Mouse (Mus musculus) C2C12 (cell line): ENCODE results near the gene Pacsin2. TPM values are rescaled to one million over a fixed set of nuclear protein-coding genes. Genes with fewer than 3 reads are reported as not detected.

Source experiments
- H3K27me3 ChIP-seq: one replicate; pipeline ENCODE4 v1.6.1; 2011; ENCODE audit not compliant: control insufficient read depth, insufficient read depth, insufficient read length
- H3K36me3 ChIP-seq: one replicate; pipeline ENCODE4 v1.6.1; 2011; ENCODE audit not compliant: control insufficient read depth, insufficient read depth
- H3K4me3 ChIP-seq: one replicate; pipeline ENCODE4 v1.5.1; 2011; ENCODE audit warnings: mild to moderate bottlenecking, control low read depth; ENCODE audit not compliant: poor library complexity, insufficient read depth, severe bottlenecking
- H3K79me2 ChIP-seq: one replicate; pipeline ENCODE4 v1.6.1; 2011; ENCODE audit not compliant: control insufficient read depth, insufficient read depth
- H3K79me3 ChIP-seq: one replicate; pipeline ENCODE4 v1.6.1; 2011; ENCODE audit warnings: low read depth, control low read depth
- H3ac ChIP-seq: one replicate; pipeline ENCODE3; 2011; ENCODE audit warnings: low read depth; ENCODE audit not compliant: control insufficient read depth, insufficient read length
- CEBPB ChIP-seq: IDR thresholded peaks from one replicate; pipeline ENCODE4 v1.6.1; 2011; ENCODE audit warnings: low read depth, mild to moderate bottlenecking, control low read depth, moderate library complexity
- CTCF ChIP-seq: IDR thresholded peaks from one replicate; pipeline ENCODE4 v1.5.1; 2011; ENCODE audit not compliant: control insufficient read depth, insufficient read depth, insufficient read length
- FOSL1 ChIP-seq: IDR thresholded peaks from one replicate; pipeline ENCODE4 v1.8.0; 2011; ENCODE audit warnings: mild to moderate bottlenecking, low read length; ENCODE audit not compliant: poor library complexity, insufficient read depth, severe bottlenecking
- MAX ChIP-seq: IDR thresholded peaks from one replicate; pipeline ENCODE4 v1.6.1; 2011; ENCODE audit warnings: mild to moderate bottlenecking, control low read depth
- MYOD1 ChIP-seq: IDR thresholded peaks from one replicate; pipeline ENCODE4 v1.6.1; 2011; ENCODE audit warnings: low read depth; ENCODE audit not compliant: control insufficient read depth, insufficient read length
- MYOG ChIP-seq: IDR thresholded peaks from one replicate; pipeline ENCODE4 v1.6.1; 2011; ENCODE audit not compliant: control insufficient read depth, insufficient read length; ENCODE audit errors: extremely low read depth
- USF1 ChIP-seq: IDR thresholded peaks from one replicate; pipeline ENCODE4 v1.6.1; 2011; ENCODE audit warnings: low read depth, mild to moderate bottlenecking, control low read depth, moderate library complexity
- polyA plus RNA-seq: library from polyadenylated mRNA; unstranded; fragments of >200 nt; fragmentation: generic; extraction: Trizol; gene quantifications from one replicate; pipeline ENCODE4 v1.2.1, GENCODE M21; 2012; ENCODE audit warnings: missing spikeins

The Pacsin2 gene
- polyA plus RNA-seq, 1 experiment: 101 TPM

- Histone ChIP-seq H3K79me3 (peaks cover 99% of the 10 kb centered on the region), H3K36me3 (peaks cover 20% of the 10 kb centered on the region), H3K27me3 (no peaks in the 10 kb centered on the region), H3K4me3 (no peak overlapping the region), H3ac (no peak overlapping the region), H3K79me2 (peaks cover 100% of the 10 kb centered on the region)
- TF ChIP-seq MYOG: no peak
- no peak for TF ChIP-seq USF1
- TF ChIP-seq CEBPB: no peak
- TF ChIP-seq FOSL1: no peak
- no peak for TF ChIP-seq MYOD1
- no peak for TF ChIP-seq CTCF
- no peak for TF ChIP-seq MAX
These were observed 14.4 kb downstream of the Pacsin2 start for GRCm38 (mm10) chr15:83450007-83450406.

GRCm38 (mm10) chr15:83448646-83449045 lies 15.8 kb downstream of the Pacsin2 start:
- H3K4me3 ChIP-seq: no peak overlapping the region
- no peaks in the 10 kb centered on the region for H3K27me3 ChIP-seq
- H3K79me3 ChIP-seq: peaks cover 99% of the 10 kb centered on the region
- H3K79me2 ChIP-seq: peaks cover 100% of the 10 kb centered on the region
- peaks cover 20% of the 10 kb centered on the region for H3K36me3 ChIP-seq
- H3ac ChIP-seq: no peak overlapping the region
- TF ChIP-seq USF1 (no peak), MAX (no peak), MYOG (no peak), MYOD1 (no peak), CTCF (no peak), FOSL1 (no peak), CEBPB (no peak)

GRCm38 (mm10) chr15:83447791-83448544 lies 16.4 kb downstream of the Pacsin2 start:
- Histone ChIP-seq H3K27me3 (no peaks in the 10 kb centered on the region), H3K36me3 (peaks cover 15% of the 10 kb centered on the region), H3K79me2 (peaks cover 100% of the 10 kb centered on the region), H3K4me3 (no peak overlapping the region), H3K79me3 (peaks cover 99% of the 10 kb centered on the region), H3ac (no peak overlapping the region)
- no peak for TF ChIP-seq CEBPB
- no peak for TF ChIP-seq USF1
- no peak for TF ChIP-seq CTCF
- no peak for TF ChIP-seq FOSL1
- TF ChIP-seq MYOG: no peak
- TF ChIP-seq MAX: no peak
- TF ChIP-seq MYOD1: no peak

- Histone ChIP-seq H3K4me3 (no peak overlapping the region), H3K36me3 (peaks cover 12% of the 10 kb centered on the region), H3ac (no peak overlapping the region), H3K79me2 (peaks cover 100% of the 10 kb centered on the region), H3K79me3 (peaks cover 99% of the 10 kb centered on the region), H3K27me3 (no peaks in the 10 kb centered on the region)
- TF ChIP-seq MYOD1: no peak
- no peak for TF ChIP-seq MAX
- no peak for TF ChIP-seq MYOG
- no peak for TF ChIP-seq CTCF
- no peak for TF ChIP-seq CEBPB
- TF ChIP-seq USF1: no peak
- TF ChIP-seq FOSL1: no peak
These were observed 18.5 kb downstream of the Pacsin2 start for GRCm38 (mm10) chr15:83445908-83446307.

- H3ac ChIP-seq: no peak overlapping the region
- TF ChIP-seq MYOG (no peak), USF1 (no peak), CTCF (no peak), MYOD1 (no peak), MAX (no peak), CEBPB (no peak), FOSL1 (no peak)
- peaks cover 100% of the 10 kb centered on the region for H3K79me2 ChIP-seq
- H3K79me3 ChIP-seq: peaks cover 99% of the 10 kb centered on the region
- H3K4me3 ChIP-seq: no peak overlapping the region
- peaks cover 8% of the 10 kb centered on the region for H3K36me3 ChIP-seq
- no peaks in the 10 kb centered on the region for H3K27me3 ChIP-seq
These were observed 19.0 kb downstream of the Pacsin2 start for GRCm38 (mm10) chr15:83445383-83445782.

GRCm38 (mm10) chr15:83444425-83444824 lies 20.0 kb downstream of the Pacsin2 start:
- TF ChIP-seq MYOD1: no peak
- TF ChIP-seq CTCF: no peak
- TF ChIP-seq MAX: no peak
- TF ChIP-seq MYOG: no peak
- TF ChIP-seq FOSL1: no peak
- TF ChIP-seq USF1: no peak
- TF ChIP-seq CEBPB: no peak
- Histone ChIP-seq H3ac (no peak overlapping the region), H3K79me3 (peaks cover 99% of the 10 kb centered on the region), H3K36me3 (peaks cover under 1% of the 10 kb centered on the region), H3K27me3 (no peaks in the 10 kb centered on the region), H3K79me2 (peaks cover 100% of the 10 kb centered on the region), H3K4me3 (no peak overlapping the region)
